Mouse (Mus musculus): Measurements from ENCODE around the gene B4galnt3.
"Not testable (repeated sequence)": the region's sequence is repeated elsewhere in the genome, so short reads cannot be mapped to it uniquely, and the experiment has no call there.

Gene B4galnt3

DNA sequence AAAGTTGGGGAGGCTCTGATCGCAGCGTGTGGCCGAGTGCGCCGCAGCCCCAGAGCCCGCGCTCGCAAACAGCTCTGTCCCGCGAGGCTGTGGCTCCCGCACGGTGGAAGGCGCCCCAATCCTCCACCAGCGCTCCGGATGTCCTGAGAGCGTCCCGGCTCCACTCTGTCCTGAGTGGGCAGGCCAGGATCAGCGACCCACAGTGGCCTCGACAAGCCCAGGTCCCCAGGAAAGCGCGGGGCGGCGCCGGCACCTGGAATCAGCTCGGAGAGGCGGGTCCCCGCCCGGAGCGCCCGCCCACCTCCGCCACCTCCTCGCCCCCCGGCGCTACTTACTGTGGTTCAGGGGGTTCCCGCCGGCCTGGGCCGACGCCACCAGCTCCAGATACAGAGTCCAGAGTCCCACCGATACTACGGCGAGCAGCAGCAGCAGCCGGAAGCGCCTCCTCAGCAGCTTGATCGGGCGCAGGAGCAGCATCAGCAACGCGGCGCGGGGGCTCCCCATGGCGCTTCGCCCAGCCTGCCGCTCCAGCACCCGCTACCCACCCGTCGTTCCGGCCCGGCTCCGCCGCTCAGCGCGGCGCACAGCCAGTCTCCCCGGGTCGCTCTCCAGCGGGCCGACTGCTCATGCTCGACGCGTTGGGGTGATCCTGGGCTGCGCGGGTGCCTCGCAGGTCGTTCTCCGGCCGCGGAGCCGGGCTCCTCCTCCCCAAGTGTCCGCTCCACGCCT, at the start of gene B4galnt3, which contains the start of gene D330020A13Rik:
Gene B4galnt3 (minus strand): TSS at position 504 of the 729 bp plus-strand sequence.
Gene D330020A13Rik (plus strand): TSS at position 309 of the 729 bp plus-strand sequence.
- DNase-seq (ENCODE audit: low read depth, low spot score) = no peak

DNA sequence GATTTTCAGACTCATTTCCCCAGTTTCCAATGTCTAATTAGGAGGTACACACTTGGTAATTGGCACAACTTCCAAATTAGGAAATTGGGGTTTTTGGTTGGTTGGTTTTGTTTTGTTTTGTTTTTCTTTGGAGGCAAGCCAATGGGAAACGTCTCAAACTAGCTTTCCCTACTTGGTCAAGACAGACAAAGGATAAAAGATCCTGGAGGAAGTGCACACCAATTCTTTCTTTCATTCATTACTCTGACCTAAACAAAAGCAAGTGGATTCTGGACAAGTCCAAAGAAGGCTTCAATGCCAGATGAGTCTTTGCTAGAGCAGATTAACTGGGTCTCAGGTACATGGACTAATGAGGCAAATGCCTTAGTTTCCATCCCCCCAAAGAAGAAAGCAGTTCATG, 49.6 kb upstream of the B4galnt3 start:
- DNase-seq (ENCODE audit: low read depth, low spot score) = no peak

DNA sequence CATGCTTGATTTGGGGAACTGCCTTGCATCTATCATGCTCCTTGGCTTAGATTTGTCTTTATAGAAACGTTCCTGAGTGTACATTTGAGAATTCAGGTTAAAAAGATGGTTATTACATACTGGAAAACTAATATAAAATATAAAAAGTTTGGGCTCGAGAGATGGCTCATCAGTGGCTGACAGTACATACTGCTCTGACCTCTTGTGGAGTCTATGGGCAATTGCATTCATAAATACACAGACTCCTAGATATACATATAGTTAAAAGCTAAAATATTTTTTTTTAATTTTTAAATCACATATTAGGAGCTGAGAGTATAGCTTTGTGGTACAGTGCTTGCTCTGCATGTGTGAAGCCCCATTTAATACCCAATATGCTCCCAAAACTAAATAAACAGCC, 38.0 kb upstream of the B4galnt3 start:
- no peak for DNase-seq (ENCODE audit: low read depth, low spot score)

DNA sequence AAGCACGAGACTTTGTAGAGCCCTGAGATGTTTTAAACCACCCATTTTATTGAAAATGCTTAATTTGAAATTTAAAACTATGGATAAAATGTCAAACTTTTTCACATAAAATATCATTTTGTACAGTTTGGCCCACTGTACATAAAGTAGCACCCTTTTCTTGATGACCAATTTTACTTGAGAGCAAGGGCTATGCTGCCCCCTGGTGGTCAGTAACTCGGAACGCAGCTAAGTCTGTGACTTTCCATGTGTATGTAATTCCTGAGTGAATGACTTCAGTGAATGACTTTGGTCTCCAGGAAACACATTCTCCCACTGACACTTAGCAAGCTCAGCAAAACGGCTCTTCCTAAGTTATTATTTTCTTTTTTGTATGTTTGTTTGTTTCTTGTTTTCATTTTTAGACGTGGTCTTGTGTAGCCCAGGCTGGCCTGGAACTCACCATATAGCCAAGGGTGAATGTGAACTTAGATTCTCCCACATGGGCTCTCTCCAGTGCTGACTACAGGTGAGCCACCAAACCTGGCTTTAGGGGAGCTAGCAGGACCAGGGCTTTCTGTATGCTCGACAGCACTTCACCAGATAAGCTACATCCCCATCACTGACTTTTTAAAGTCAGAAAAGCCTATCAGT, 30.1 kb upstream of the B4galnt3 start:
- DNase-seq (ENCODE audit: low read depth, low spot score) = peak; percentile 79

DNA sequence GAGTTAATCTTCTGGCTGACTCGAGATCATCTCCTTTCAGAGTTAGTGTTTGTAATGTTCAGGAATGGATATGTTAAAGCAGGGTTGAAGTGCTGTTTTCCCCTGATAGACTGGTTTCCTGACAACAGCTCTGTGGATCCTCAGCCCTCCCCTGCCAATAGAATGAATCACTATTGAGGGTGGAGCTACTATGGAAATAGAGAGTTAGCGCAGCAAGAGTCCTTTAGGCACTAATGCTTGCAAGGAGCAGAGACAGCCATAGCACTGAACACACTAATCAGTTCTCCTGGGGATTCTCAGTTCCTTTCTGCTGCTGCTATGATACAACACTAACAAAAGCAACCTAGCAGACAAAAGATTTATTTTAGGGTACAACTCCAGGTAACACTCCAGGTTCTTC, 26.0 kb upstream of the B4galnt3 start:
- DNase-seq (ENCODE audit: low read depth, low spot score) = no peak

DNA sequence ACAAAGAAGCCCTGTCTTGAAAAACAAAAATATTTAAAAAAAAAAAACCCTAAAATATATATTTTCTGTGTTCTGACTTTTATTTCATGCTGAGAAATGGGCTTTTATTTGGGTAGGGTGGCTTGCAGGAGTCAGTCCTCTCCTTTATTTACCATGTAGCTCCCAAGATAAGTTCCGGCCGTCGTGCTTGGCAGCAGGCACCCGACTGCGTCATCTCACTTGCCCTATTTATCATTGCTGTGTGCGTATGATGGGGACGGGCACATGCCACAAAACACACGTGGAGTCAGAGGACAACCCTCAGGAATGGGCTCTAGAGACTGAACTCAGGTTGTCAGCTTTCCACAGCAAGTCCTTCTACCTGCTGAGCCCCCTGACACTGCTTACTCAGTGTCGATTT, 24.8 kb upstream of the B4galnt3 start:
- no peak for DNase-seq (ENCODE audit: low read depth, low spot score)

DNA sequence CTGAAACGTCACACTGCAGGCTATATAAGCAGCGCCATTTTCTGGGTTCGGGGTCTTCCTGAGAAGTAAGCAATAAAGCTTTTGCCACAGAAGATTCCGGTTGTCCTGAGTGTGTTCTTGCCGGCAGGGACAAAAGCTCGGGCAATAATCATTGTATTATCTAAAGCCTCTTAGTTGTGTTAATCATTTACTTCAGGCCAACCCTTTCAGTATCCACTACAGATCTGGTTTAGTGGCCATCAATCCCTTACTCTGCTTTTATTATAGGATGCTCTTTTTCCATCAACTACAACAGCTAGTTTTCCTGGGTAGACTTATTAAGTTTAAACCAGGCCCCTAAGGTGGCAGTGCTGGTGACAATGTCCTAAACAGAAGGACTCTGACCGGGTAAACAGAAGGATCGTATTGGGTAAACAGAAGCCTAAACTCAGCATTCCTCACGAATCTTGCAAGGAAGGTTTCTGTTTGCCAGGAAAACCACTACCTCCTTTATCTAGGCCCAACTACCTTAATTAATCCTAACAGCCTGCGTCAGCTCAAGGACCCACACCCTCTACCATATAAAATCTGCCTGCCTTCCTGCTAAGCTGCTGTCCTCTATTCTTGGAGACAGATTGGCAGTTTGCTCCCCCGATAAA, 24.1 kb upstream of the B4galnt3 start:
- DNase-seq (ENCODE audit: low read depth, low spot score) = no peak

DNA sequence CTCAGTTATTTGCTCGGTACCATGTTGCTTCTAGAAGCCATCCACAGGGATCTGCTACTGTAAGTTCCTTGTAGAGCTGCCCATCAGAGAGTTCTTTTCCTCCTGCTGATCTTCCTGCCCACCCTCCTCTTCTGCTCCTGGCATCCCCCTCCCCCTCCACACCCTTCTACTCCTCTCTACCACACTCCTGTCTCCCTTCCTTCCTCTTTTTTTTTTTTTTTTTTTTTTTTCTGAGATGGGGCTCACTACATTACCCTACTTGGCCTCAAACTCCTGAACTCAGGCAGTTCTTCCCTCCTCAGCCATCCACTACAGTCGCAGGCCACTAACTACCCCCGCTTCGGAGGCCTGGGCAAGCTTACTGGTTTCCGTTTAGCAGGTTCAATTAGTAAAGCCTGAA, 18.1 kb upstream of the B4galnt3 start:
- no peak for DNase-seq (ENCODE audit: low read depth, low spot score)

DNA sequence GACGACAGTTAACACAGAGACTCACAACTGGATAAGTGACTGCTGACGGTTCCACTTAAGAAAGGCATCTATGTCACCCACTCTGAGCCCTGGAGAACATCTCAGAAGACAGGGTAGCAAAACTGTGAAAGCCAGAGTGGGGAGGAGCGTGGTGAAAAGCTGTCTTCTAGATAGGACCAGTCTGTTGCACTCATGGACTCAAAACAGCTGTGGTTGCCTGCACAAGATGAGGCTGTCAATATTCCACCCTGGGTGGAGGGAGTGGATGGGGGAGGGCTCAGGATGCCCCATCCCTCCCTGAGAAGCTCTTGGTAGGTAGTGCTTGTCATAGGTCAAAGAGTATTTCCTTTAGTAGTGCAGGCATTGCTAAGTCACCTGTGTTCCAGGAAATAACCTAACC, 15.4 kb upstream of the B4galnt3 start:
- DNase-seq (ENCODE audit: low read depth, low spot score) = no peak

DNA sequence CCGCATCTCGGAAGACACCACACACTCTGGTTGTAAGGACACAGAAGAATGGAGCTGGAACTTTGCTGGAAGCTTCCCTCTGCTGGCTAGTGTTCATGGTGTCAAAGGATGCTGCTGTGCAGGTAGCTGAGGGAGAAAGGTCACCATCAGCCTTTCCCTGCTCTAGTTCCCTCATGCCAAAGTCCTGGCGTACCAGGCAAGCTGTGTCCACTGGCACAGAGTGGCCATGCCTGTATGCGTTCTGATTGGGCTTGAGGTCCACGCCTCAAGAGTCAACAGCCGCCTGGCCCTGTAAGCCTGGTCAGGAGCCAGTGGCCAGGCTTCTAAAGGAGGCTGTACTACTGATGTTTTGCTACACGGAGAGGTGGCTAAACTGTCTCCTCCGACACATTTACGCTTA, 15.0 kb upstream of the B4galnt3 start:
- DNase-seq (ENCODE audit: low read depth, low spot score) = no peak

DNA sequence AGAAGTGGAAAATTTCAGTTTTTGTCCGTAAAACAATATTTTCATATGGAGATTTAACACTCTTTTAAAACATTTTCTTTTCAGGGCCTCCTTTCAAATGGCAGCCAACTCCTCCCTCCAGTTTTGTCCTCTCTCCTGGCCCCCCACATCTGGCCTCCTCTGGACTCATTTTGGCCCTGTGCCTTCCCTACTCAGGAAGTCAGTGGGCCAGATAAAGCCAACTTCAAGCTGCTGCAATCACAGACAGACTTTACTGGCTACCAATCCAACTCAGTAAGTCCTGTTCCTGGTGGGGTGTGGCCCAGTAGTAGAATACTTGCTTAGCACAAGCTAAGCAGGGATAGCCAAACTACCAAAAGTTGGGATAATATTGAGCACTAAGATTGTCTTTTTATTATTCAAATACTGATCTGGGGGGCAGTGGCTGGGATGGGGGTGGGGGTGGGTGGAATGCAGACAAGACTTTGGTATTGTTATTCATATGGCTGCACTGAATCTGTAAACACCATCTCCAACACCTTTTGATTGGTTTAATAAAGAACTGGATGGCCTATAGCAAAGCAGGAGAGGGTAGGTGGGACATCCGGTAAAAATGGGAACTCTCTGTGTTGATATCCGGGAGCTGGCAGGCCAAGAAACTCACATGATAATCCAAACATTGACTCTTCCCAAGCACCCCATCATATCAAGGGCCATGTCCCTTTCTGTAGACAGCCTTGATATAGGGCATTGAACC, 12.7 kb upstream of the B4galnt3 start:
- no peak for DNase-seq (ENCODE audit: low read depth, low spot score)

DNA sequence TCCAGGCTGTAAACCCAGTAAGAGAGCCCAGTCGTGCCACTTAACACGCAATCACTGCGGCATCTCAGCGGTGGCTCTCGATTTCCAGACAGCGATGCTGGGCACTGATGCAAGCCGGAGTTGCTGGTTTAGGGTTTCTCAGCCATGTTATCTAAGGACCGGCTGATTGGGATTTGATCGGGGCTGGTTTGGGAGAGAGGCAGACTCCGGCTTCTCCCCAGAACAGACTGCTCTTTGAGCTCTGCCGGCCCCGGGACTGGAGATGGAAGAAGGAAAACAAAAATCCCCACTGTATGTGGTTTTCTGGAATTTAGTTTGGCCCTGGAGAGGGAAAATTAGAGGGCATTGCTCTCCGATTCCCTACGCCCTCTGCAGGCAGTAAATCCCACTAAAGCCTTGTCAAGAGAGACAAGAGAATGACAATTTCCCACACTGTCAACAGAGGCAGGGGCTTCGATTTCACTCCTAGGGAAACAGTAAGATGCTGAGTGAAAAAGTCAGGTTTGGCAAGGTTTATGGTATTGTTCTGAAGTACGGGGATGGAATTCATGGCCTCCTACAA, 8.5 kb upstream of the B4galnt3 start:
- no peak for DNase-seq (ENCODE audit: low read depth, low spot score)

DNA sequence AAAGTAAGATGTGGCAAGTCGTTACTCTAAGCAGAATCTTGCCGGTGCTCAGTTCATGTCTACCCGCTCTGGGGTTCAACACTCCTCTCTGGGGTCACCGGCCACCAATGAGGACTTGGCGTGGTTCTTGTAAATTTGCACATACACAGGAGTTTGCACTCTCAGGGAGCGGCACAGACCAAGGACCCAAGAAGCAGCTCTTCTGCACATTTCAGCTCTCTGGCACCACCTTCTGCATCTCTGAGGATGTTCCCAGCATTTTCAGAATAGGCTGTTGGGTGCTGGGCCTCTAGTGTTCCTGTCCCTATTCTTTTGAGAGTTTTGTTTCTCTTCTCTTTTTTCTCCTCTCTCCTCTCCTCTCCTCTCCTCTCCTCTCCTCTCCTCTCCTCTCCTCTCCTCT, 6.8 kb upstream of the B4galnt3 start:
- peak; percentile 11 for DNase-seq (ENCODE audit: low read depth, low spot score)

DNA sequence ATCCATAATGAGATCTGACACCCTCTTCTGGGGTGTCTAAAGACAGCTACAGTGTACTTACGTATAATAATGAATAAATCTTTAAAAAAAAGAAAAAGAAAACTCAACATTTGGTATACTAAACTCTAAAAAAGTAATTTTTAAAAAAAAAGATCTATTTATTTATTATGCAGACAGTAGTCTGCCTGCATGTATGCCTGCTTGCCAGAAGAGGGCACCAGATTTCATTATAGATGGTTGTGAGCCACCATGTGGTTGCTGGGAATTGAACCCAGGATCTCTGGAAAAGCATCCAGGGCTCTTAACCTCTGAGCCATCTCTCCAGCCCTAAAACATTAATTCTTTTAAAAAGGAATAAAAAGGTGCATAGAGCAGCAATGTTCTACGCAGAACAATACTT, 2.2 kb upstream of the B4galnt3 start:
- DNase-seq (ENCODE audit: low read depth, low spot score) = not testable (repeated sequence)

DNA sequence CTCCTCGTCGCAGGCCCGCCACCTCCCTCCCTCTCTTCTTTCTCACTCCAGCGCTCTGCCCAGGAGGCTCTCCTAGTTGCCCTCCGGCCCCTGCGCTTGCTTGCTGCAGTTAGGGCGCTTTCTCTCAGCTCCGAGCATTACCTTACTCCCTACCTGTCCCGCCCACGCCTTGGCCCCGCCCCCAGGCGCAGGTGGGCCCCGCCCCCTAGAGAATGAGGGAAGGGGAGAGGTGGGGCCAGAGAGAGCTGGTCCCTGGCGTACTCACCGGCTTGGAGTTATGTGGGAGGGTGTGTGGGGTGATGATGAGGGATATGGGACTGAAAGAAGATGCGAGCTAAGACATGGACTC, 400 bp upstream of the B4galnt3 start:
- DNase-seq (ENCODE audit: low read depth, low spot score) = no peak

DNA sequence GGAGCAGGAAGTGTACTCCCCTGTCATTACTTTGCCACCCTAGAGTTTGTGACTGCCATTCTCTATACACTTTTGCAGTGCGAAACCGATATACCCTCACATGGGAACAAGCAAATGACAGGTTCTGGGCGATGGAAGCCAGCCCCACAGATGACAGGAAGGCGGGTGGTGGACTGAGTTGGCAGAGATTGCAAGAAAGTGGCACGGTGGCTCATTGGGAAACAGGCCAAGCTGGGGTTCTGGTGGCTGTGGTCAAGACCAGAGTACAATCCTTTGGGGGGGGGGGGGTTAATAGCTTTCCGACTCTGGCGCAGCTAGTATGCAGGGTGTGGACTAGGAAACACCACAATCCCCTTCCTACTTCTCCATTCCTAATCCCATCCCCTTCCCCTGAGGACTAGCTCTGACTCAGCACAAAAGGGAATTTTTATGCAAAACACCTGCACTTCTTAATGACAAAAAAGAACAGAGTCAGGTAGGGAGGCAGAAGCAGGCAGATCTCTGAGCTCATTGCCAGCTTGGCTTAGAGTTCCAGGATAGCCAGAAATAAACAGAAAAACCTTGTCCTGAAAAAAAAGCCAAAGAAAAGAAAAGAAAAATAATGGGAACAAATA, 2.9 kb downstream of the B4galnt3 start:
- DNase-seq (ENCODE audit: low read depth, low spot score) = no peak

DNA sequence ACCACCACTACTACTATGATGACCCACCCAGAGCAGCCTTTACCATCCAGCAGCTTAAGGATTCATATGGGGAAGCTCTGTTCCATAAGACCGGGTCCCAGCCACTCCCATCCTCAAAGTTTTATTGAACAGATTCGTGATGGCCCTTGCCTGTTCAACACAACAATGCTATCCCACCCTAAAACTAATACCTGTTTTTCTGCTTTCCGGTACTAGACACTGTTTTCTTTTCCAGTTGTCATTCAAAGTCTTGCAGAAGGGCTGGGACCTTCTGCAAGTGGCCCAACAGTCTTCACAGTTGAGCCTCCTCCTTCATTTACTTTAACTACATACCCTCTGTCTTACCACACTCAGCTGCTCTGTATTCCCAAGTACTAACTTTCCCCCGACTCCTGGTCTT, 4.9 kb downstream of the B4galnt3 start:
- no peak for DNase-seq (ENCODE audit: low read depth, low spot score)

DNA sequence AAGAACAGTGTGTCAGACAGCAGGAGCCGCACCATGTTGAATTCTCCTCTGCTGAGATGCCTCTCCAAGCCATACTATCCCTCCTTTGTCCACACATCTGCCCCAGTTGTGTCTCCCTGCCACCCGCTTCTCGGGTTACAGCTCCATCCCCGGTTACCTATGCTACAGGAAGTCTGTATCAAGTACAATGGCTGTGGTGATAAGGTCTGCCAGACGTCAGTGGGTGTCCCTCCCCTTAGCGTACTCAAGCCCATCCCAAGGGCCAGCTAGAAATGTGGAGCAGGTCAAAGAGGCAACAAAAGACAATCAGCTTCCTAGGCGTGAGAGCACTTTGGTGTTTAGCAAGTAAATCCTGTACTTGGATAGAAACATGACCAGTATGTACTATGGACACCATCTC, 5.8 kb downstream of the B4galnt3 start:
- DNase-seq (ENCODE audit: low read depth, low spot score) = no peak

DNA sequence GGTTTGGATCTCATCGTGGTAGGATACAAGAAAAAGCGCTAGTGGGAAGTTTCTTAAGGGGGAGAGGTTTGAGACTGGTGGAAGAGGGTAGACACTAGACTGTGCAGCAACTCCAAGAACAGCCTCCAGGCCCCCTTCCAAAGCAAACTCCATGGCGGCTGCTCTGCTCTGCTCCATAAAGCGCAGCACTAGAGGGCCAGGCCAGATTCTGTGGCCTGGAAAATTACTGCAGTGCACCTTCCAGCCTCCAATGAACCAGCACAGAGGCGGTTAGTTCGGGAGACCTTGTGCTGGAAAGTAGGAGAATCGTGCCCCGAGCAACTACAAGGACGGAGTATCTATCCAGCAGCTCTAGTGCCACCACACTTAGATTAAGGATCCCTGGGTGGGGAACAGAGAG, 7.1 kb downstream of the B4galnt3 start:
- DNase-seq (ENCODE audit: low read depth, low spot score) = no peak

DNA sequence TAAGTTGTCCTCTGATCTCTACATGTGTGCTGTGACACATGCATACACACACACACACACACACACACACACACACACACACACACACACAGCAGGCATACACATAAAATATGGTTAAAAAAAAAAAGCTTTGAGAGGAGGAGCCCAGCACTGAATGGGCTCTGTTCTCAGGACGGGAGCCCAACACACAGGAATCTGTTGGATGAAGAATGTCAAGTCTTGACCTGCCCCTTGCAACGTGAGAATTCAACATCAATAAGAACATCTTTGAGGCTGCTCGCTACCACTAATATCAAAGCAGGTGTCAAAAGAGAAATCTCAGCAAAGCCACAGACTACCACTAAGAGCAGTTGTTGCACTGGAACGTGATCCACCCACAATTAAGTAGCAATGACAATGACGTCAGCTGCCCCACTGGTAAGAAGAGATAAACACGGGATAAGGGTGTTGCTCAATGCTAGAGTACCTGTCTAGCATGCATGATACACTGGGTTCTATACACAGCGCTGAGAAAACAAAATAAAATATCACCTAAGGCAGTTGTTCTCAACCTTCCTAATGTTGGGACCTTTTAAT, 17.4 kb downstream of the B4galnt3 start:
- DNase-seq (ENCODE audit: low read depth, low spot score) = no peak

DNA sequence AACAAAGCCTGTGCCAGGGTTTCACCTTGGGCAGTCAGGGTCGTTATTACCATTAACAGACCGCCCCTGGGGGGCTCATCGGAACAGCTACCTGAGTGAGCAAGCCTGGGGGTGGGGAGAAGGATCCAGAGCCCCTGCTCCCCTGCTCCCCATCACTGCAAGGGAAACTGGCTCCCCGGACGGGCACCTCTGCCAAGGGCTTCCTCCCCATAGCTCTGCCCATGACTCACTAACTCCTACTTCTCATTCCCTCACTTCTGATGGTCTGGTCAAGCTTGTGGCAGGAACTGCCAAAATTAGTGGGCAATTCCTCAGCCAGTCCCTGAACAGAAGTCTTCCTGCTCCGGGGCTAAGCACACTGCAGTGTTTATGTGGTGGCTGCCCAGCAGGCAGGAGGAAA, 19.1 kb downstream of the B4galnt3 start:
- peak; percentile 3 for DNase-seq (ENCODE audit: low read depth, low spot score)
